Mouse (Mus musculus): Measurements from ENCODE around the gene Olfr109.

Gene Olfr109

DNA sequence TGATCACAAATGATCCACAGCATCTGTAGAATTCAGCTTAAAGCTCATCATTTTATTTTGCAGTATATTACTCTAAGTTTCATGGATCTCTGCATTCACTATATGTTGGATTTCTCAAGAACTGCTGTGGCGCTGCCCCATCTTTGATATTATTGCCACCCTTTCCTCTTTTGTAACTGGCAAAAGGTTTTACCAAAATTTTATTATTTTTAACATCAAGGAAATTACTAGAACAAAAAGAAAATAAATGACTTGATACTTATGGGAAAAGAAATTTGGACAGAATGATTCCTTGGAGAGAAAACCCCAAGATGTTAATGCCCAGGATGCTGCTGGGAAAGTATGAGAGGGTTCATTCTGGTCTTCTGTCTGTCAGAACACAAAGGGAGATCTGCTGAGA, at the start of gene Olfr109:
TSS of gene Olfr109 (plus strand) at position 301 of the 400 bp plus-strand sequence.
- no peak for DNase-seq

DNA sequence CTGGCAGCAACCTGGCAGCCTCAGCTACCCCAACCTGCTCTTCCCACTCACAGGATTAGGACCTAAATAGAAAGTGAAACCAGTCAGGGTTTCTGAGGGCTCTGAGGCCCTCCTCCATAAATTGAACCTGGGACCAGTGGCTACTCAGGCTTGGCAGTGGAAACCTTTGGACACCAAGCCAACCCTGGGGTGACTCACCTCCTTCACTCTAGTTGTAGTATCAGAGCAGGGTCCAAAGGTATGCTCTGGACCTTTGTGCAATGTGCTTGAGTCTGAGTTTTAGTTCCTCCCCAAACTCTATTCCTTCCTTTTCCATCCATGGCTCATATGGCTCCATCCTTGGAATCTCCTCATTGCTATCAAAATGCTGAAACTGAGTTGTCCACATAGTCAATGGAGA, 45.3 kb upstream of the Olfr109 start:
- no peak for DNase-seq

DNA sequence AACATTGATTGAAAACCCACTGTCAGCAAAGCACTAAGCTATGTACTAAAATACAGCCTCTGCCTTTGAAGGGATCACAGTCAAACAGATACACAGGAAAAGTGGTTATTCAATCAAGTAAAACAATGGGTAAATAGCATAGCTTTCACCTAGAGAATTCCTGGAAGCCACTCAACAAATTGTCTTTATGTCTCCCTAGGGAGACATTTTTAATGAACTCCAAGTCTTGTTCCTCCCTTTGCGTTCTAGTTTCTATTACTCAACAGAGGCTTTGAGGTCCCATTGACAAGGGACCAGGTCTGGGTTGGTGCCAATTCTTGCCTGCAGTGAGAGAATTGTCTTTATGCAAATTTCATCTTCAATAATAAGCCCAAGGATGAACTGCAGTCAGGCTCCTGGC, 13.5 kb upstream of the Olfr109 start, which contains the start of gene Olfr108:
TSS of gene Olfr108 (plus strand) at position 301 of the 400 bp plus-strand sequence.
- no peak for DNase-seq

DNA sequence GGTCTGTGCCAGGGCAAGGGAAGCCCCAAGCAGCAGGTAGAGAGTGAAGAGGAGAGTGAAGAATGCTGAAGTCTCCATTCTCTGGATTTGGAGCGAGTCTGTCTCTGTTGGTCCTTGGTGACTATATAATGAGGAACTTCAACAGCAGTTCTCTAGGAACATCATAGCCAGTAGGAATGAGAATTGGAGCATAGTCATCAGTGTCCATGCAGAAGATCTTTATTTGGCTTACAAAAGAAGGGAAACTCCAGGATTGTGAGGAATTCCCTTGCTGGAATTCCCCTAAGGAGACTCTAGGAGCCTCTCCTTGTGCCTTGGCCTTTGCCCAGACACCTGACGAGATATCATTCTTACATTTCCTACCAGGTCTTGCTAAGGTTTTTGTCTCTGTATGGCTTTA, 24.7 kb downstream of the Olfr109 start, which contains the start of gene H2-M2:
TSS of gene H2-M2 (minus strand) at position 101 of the 400 bp plus-strand sequence.
- no peak for DNase-seq

DNA sequence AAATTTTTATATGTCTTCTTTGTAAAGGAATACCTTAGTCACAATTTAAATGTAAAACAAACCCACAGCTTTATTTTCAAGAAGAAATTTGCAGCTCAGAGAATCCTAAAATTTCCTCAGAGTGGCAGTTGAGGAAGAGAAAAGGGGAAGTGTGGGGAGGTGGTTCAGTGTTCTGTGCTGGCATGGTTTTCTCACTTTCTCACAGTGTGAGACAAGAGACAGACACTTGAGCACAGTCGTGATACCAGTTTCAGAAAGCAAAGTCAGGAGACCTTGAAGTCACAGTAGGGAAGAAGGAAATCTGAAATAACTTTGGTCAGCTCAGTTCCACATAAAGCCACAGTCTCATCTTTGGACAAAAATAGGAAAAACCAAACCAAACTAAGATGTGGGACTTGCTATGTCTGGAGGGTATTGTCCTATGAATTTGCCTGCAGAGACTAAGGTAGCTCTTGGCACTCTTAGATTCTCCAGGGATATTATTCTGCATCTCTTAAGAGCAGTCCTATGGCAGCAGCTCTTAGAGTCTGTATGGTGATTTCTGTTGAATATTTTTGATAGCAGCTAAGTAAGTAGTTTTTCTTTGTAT, 33.3 kb downstream of the Olfr109 start, which contains the start of gene Olfr110:
TSS of gene Olfr110 (plus strand) at position 539 of the 589 bp plus-strand sequence.
- DNase-seq, result no peak

DNA sequence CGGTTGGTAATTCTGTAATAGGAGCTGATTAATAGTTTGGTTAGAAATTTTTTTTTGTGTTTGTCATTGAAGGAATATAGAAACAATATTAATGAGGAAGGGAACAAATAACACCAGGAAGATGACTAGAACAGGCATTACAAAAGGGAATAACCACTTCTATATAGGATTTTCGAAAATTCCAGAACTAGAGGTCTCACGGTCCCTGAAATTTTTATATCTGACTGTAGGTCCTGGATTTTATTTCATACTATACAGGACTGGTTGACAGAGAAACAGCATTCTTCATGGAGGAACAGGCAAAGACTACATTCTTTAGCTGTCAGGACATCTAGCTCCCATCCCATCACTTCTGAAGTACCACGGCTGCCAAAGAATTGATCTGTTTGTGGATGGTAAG, 49.0 kb downstream of the Olfr109 start, which contains the start of gene Olfr111:
TSS of gene Olfr111 (plus strand) at position 301 of the 400 bp plus-strand sequence.
- DNase-seq, result no peak
